Mouse (Mus musculus) cerebellum, postnatal 10 days (tissue): ENCODE measurements around the gene Cyb5r4.
"Not testable (repeated sequence)": the region's sequence is repeated elsewhere in the genome, so short reads cannot be mapped to it uniquely, and the experiment has no call there.

Source experiments
- DNase-seq, 2 experiments: peaks; one replicate each; pipeline ENCODE4 v3.0.0; 2021; ENCODE audit warnings: mixed read lengths in 2 of 2

Gene Cyb5r4

GRCm38 (mm10) chr9:87027423-87028084 is 5.7 kb downstream of the Cyb5r4 start:
- DNase-seq = peak; percentile 78 to 85

- DNase-seq = no peak
These were observed 10.4 kb downstream of the Cyb5r4 start for GRCm38 (mm10) chr9:87032196-87032595.

- no peak for DNase-seq
These were observed 13.2 kb downstream of the Cyb5r4 start for GRCm38 (mm10) chr9:87034831-87035580.

GRCm38 (mm10) chr9:87049425-87049824 is 27.6 kb downstream of the Cyb5r4 start:
- peak in 1 of 2 experiments; percentile 11 for DNase-seq

- no peak for DNase-seq
These were observed 33.9 kb downstream of the Cyb5r4 start for GRCm38 (mm10) chr9:87055547-87056235.

- peak in 1 of 2 experiments; percentile 11 for DNase-seq
These were observed 40.5 kb downstream of the Cyb5r4 start for GRCm38 (mm10) chr9:87062337-87062736.

- DNase-seq = no peak
These were observed 46.3 kb downstream of the Cyb5r4 start for GRCm38 (mm10) chr9:87068160-87068559.

- not testable (repeated sequence) for DNase-seq
These were observed 49.8 kb downstream of the Cyb5r4 start for GRCm38 (mm10) chr9:87071566-87071965.

- DNase-seq = no peak
These were observed 56.1 kb downstream of the Cyb5r4 start for GRCm38 (mm10) chr9:87077919-87078318.

GRCm38 (mm10) chr9:87079511-87079910 is 57.7 kb downstream of the Cyb5r4 start:
- no peak for DNase-seq

GRCm38 (mm10) chr9:87086991-87087390 is 65.2 kb downstream of the Cyb5r4 start:
- peak; percentile 68 to 71 for DNase-seq

- DNase-seq = peak; percentile 49 to 53
These were observed 76.2 kb downstream of the Cyb5r4 start for GRCm38 (mm10) chr9:87097989-87098388.

GRCm38 (mm10) chr9:87115019-87115418 is 93.2 kb downstream of the Cyb5r4 start:
- no peak for DNase-seq

GRCm38 (mm10) chr9:87115456-87115931 is 93.7 kb downstream of the Cyb5r4 start:
- DNase-seq = peak in 1 of 2 experiments; percentile 14

GRCm38 (mm10) chr9:87115978-87116377 is 94.2 kb downstream of the Cyb5r4 start:
- no peak for DNase-seq

- no peak for DNase-seq
These were observed 97.2 kb downstream of the Cyb5r4 start for GRCm38 (mm10) chr9:87118996-87119395.

- no peak for DNase-seq
These were observed 100.2 kb downstream of the Cyb5r4 start for GRCm38 (mm10) chr9:87121956-87122493.

GRCm38 (mm10) chr9:87127046-87127445 is 105.2 kb downstream of the Cyb5r4 start:
- DNase-seq = not testable (repeated sequence)
